Mouse (Mus musculus): ENCODE measurements around the gene Micu1.

DNA sequence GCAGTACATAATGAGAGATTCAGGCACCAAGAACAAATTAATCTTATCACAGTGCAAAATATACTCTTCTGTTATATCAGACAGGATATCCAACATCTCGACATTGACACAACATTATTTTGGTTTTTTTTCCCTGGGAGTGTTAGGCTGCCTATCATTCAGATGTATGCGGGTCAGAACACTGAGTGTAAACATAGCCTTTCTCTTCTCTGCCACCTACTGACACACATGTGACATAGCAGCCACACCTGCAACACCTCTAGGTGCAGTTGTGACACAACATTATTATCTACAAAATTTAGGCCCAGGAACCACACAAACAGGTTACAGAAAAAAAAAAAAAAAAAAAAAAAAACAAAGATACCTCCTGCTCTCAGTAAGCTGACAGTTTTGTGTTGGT, 115.3 kb downstream of the Micu1 start:
- TF ChIP-seq CTCF (IDR thresholded peaks at IDR 0.05; ENCODE audit: low read depth) (peak; percentile 78), EP300 (optimal IDR thresholded peaks at IDR 0.05) (no peak)

Measured in stomach, postnatal 0 days (tissue).